Mouse (Mus musculus) heart, embryonic 13.5 days (tissue): ENCODE data around the gene Psd. TPM values are rescaled to one million over a fixed set of nuclear protein-coding genes. Genes with fewer than 3 reads are reported as not detected.

ENCODE experiments used
- ATAC-seq: fragments of 200-750 bp; cut with Nextera tagmentation; 2 replicates; pipeline ENCODE4 v1.8.0; 2017; ENCODE audit warnings: moderate TSS enrichment; ENCODE audit not compliant: insufficient number of reproducible peaks, low FRiP score, low TSS enrichment; ENCODE audit errors: extremely low read depth
- H3K27ac ChIP-seq: fragments of 300-500 bp; sonication (generic); replicated peaks from 2 replicates; pipeline ENCODE4 v1.5.1; 2015; ENCODE audit warnings: moderate library complexity, mild to moderate bottlenecking, inconsistent platforms
- H3K27me3 ChIP-seq: fragments of 300-500 bp; sonication (generic); replicated peaks from 2 replicates; pipeline ENCODE4 v1.6.1; 2015; ENCODE audit warnings: mild to moderate bottlenecking, inconsistent platforms
- H3K36me3 ChIP-seq: fragments of 300-500 bp; sonication (generic); 2 replicates; pipeline ENCODE4 v1.6.1; 2015; ENCODE audit warnings: mild to moderate bottlenecking, inconsistent platforms
- H3K4me1 ChIP-seq: fragments of 300-500 bp; sonication (generic); 2 replicates; pipeline ENCODE4 v1.6.1; 2015; ENCODE audit warnings: inconsistent platforms
- H3K4me2 ChIP-seq: fragments of 300-500 bp; sonication (generic); 2 replicates; pipeline ENCODE4 v1.6.1; 2015; ENCODE audit warnings: inconsistent platforms, mild to moderate bottlenecking, moderate library complexity
- H3K4me3 ChIP-seq: fragments of 300-500 bp; sonication (generic); 2 replicates; pipeline ENCODE4 v1.5.1; 2015; ENCODE audit warnings: moderate library complexity, mild to moderate bottlenecking, inconsistent platforms
- H3K9ac ChIP-seq: fragments of 300-500 bp; sonication (generic); 2 replicates; pipeline ENCODE4 v1.6.1; 2015; ENCODE audit warnings: inconsistent platforms, mild to moderate bottlenecking, moderate library complexity
- H3K9me3 ChIP-seq: fragments of 300-500 bp; sonication (generic); 2 replicates; pipeline ENCODE4 v1.6.1; 2016; ENCODE audit warnings: inconsistent platforms
- WGBS: fragments of 180-500 bp; shearing (Covaris S2); methylation state at CpG from one replicate; pipeline ENCODE4 v1.1.7; 2015; ENCODE audit warnings: mixed read lengths; 5-methylcytosine and 5-hydroxymethylcytosine counted together
- polyA plus RNA-seq: library from polyadenylated mRNA; unstranded; fragments of >200 nt; fragmentation: Nextera tagmentation; extraction: Ambion mirVana; gene quantifications from 2 replicates; pipeline ENCODE4 v1.2.1, GENCODE M21; 2015

Psd gene
- polyA plus RNA-seq, 1 experiment from 2014 or later, result 4.3 TPM

- WGBS, result under 1% methylated on average over 29 of the region's 29 CpGs
- Histone ChIP-seq H3K4me1 (peaks cover 18% of the 10 kb centered on the region), H3K9ac (peak overlapping the region; percentile 77), H3K27ac (no peak overlapping the region), H3K4me3 (peak overlapping the region; percentile 64), H3K27me3 (peaks cover 36% of the 10 kb centered on the region), H3K36me3 (no peaks in the 10 kb centered on the region), H3K4me2 (peak overlapping the region; percentile 79), H3K9me3 (no peaks in the 10 kb centered on the region)
- peak; percentile 71; the same call in 1 of the 2 replicates for ATAC-seq
Observed at GRCm38 (mm10) chr19:46356701-46357138, 29.8 kb upstream of the Psd start.

- H3K36me3 ChIP-seq, result no peaks in the 10 kb centered on the region
- H3K4me1 ChIP-seq, result peaks cover 23% of the 10 kb centered on the region
- peak within 1 kb of the TSS; percentile 77; the same call in 1 of the 2 replicates for H3K27ac ChIP-seq
- H3K27me3 ChIP-seq, result peaks cover 46% of the 10 kb centered on the region
- peak within 1 kb of the TSS; percentile 88 for H3K9ac ChIP-seq
- H3K4me2 ChIP-seq, result peak within 1 kb of the TSS; percentile 96
- no peaks in the 10 kb centered on the region for H3K9me3 ChIP-seq
- ATAC-seq, result no peak
- H3K4me3 ChIP-seq, result peak within 1 kb of the TSS; percentile 72
- WGBS, result 48% methylated on average over 10 of the region's 10 CpGs
Observed at GRCm38 (mm10) chr19:46350168-46350932, 23.4 kb upstream of the Psd start, which contains the start of gene 2310034G01Rik. Gene 2310034G01Rik, minus strand, starts transcription at chr19:46350302.

GRCm38 (mm10) chr19:46349550-46349949 is 22.6 kb upstream of the Psd start:
- WGBS, result 24% methylated on average over 6 of the region's 6 CpGs
- Histone ChIP-seq H3K27me3 (peaks cover 53% of the 10 kb centered on the region), H3K9ac (peak overlapping the region; percentile 88), H3K4me1 (peaks cover 23% of the 10 kb centered on the region), H3K9me3 (no peaks in the 10 kb centered on the region), H3K27ac (no peak overlapping the region), H3K4me3 (peak overlapping the region; percentile 72), H3K4me2 (peak overlapping the region; percentile 96), H3K36me3 (no peaks in the 10 kb centered on the region)
- ATAC-seq, result no peak

- Histone ChIP-seq H3K4me2 (peak overlapping the region; percentile 96), H3K36me3 (no peaks in the 10 kb centered on the region), H3K9me3 (no peaks in the 10 kb centered on the region), H3K4me1 (peaks cover 23% of the 10 kb centered on the region), H3K9ac (peak overlapping the region; percentile 88), H3K27ac (peak overlapping the region; percentile 77), H3K4me3 (peak overlapping the region; percentile 72), H3K27me3 (peaks cover 60% of the 10 kb centered on the region)
- under 1% methylated on average over 78 of the region's 78 CpGs for WGBS
- peak; percentile 55; the same call in 1 of the 2 replicates for ATAC-seq
Observed at GRCm38 (mm10) chr19:46348761-46349458, 22.0 kb upstream of the Psd start.

GRCm38 (mm10) chr19:46347936-46348668 is 21.1 kb upstream of the Psd start:
- Histone ChIP-seq H3K4me1 (peaks cover 23% of the 10 kb centered on the region), H3K9ac (peak overlapping the region; percentile 88), H3K4me2 (peak overlapping the region; percentile 96), H3K9me3 (no peaks in the 10 kb centered on the region), H3K4me3 (peak overlapping the region; percentile 72), H3K27ac (peak overlapping the region; percentile 77), H3K36me3 (no peaks in the 10 kb centered on the region), H3K27me3 (peaks cover 62% of the 10 kb centered on the region)
- no peak for ATAC-seq
- 29% methylated on average over 14 of the region's 14 CpGs for WGBS

GRCm38 (mm10) chr19:46347146-46347545 is 20.2 kb upstream of the Psd start:
- H3K36me3 ChIP-seq, result no peaks in the 10 kb centered on the region
- H3K27me3 ChIP-seq, result peaks cover 57% of the 10 kb centered on the region
- no peak overlapping the region for H3K4me2 ChIP-seq
- H3K4me1 ChIP-seq, result peaks cover 23% of the 10 kb centered on the region
- H3K4me3 ChIP-seq, result no peak overlapping the region
- no peak for ATAC-seq
- H3K9me3 ChIP-seq, result no peaks in the 10 kb centered on the region
- 91% methylated on average over 1 of the region's 1 CpGs for WGBS
- no peak overlapping the region for H3K9ac ChIP-seq
- no peak overlapping the region for H3K27ac ChIP-seq

GRCm38 (mm10) chr19:46344710-46345419 is 17.9 kb upstream of the Psd start:
- Histone ChIP-seq H3K4me2 (no peak overlapping the region), H3K36me3 (no peaks in the 10 kb centered on the region), H3K27me3 (peaks cover 44% of the 10 kb centered on the region), H3K27ac (no peak overlapping the region), H3K9me3 (no peaks in the 10 kb centered on the region), H3K9ac (no peak overlapping the region), H3K4me1 (peaks cover 16% of the 10 kb centered on the region), H3K4me3 (no peak overlapping the region)
- no peak for ATAC-seq
- 19% methylated on average over 7 of the region's 7 CpGs for WGBS

GRCm38 (mm10) chr19:46339287-46339971 is 12.5 kb upstream of the Psd start:
- 76% methylated on average over 7 of the region's 7 CpGs for WGBS
- no peaks in the 10 kb centered on the region for H3K9me3 ChIP-seq
- H3K4me2 ChIP-seq, result peak overlapping the region; percentile 88
- peaks cover 22% of the 10 kb centered on the region for H3K27me3 ChIP-seq
- no peak overlapping the region; the same call in 1 of the 2 replicates for H3K4me3 ChIP-seq
- H3K36me3 ChIP-seq, result no peaks in the 10 kb centered on the region
- ATAC-seq, result no peak
- peak overlapping the region; percentile 41; the same call in 1 of the 2 replicates for H3K27ac ChIP-seq
- H3K9ac ChIP-seq, result no peak overlapping the region
- H3K4me1 ChIP-seq, result peaks cover 20% of the 10 kb centered on the region

GRCm38 (mm10) chr19:46338942-46339286 is 12.0 kb upstream of the Psd start:
- H3K4me2 ChIP-seq, result peak overlapping the region; percentile 88
- peak overlapping the region; percentile 41; the same call in 1 of the 2 replicates for H3K27ac ChIP-seq
- no peak for ATAC-seq
- peak overlapping the region; percentile 77 for H3K9ac ChIP-seq
- peaks cover 17% of the 10 kb centered on the region for H3K27me3 ChIP-seq
- H3K36me3 ChIP-seq, result no peaks in the 10 kb centered on the region
- H3K4me3 ChIP-seq, result peak overlapping the region; percentile 87
- 53% methylated on average over 6 of the region's 6 CpGs for WGBS
- no peaks in the 10 kb centered on the region for H3K9me3 ChIP-seq
- H3K4me1 ChIP-seq, result peaks cover 20% of the 10 kb centered on the region

- peak within 1 kb of the TSS; percentile 87 for H3K4me3 ChIP-seq
- peaks cover 20% of the 10 kb centered on the region for H3K4me1 ChIP-seq
- WGBS, result under 1% methylated on average over 31 of the region's 31 CpGs
- ATAC-seq, result peak; percentile 82
- peak within 1 kb of the TSS; percentile 91 for H3K9ac ChIP-seq
- no peaks in the 10 kb centered on the region for H3K9me3 ChIP-seq
- H3K36me3 ChIP-seq, result no peaks in the 10 kb centered on the region
- H3K4me2 ChIP-seq, result peak within 1 kb of the TSS; percentile 88
- peak within 1 kb of the TSS; percentile 48; the same call in 1 of the 2 replicates for H3K27ac ChIP-seq
- peaks cover 12% of the 10 kb centered on the region for H3K27me3 ChIP-seq
Observed at GRCm38 (mm10) chr19:46338331-46338936, 11.5 kb upstream of the Psd start, which contains the start of gene Cuedc2. Gene Cuedc2, minus strand, starts transcription at chr19:46338702.
